Mouse (Mus musculus) liver, embryonic 14.5 days (tissue): ENCODE data around the gene Wdr17.

Source experiments
- CTCF ChIP-seq: IDR thresholded peaks from 2 replicates; pipeline ENCODE4 v1.5.1; 2016; ENCODE audit warnings: antibody characterized with exemption, low read depth, control low read depth
- EP300 ChIP-seq: IDR thresholded peaks from 2 replicates; pipeline ENCODE4 v1.6.1; 2016; ENCODE audit warnings: antibody characterized with exemption, low read depth

DNA sequence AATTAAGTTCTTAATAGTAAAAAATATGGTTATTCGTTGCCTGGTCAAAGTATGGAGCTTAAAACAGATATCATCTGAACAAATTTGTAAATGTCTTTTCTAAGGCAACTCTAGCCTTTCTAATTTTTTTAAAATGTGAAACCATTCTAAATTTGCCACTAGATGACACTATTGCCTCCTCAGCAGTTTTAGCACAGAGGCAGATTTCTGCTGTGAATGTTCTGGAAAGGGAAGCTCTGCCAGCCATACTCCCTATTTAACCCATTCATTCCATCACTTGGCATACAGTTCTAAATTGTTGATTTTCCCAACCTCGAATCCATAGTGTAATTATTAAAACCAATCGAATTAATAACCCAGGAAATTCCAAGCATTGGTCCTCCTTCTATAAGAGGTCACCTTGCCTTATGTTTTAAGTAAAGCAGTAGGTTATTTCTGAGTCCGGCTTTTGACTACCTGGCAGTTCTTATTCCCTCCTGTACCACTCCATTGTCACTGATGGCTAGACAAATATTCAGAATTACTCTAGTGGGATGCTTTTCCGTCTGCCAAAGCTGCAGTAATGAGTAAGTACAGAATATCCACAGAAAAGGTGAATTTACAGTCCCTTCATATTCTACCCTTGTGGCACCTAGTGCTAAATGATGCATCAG, 150.2 kb downstream of the Wdr17 start:
- TF ChIP-seq CTCF (no peak), EP300 (no peak)
